Mouse (Mus musculus) hindbrain, embryonic 12.5 days (tissue): ENCODE results near the gene Adora1. TPM values are rescaled to one million over a fixed set of nuclear protein-coding genes. Genes with fewer than 3 reads are reported as not detected.

ENCODE experiments used
- ATAC-seq: fragments of 200-750 bp; cut with Nextera tagmentation; 2 replicates; pipeline ENCODE4 v1.8.0; 2017; ENCODE audit warnings: moderate TSS enrichment; ENCODE audit not compliant: low FRiP score
- H3K27ac ChIP-seq: fragments of 300-500 bp; sonication (generic); 2 replicates; pipeline ENCODE4 v1.5.1; 2016; ENCODE audit warnings: mild to moderate bottlenecking
- H3K27me3 ChIP-seq: fragments of 300-500 bp; sonication (generic); 2 replicates; pipeline ENCODE4 v1.6.1; 2016; ENCODE audit warnings: mild to moderate bottlenecking
- H3K36me3 ChIP-seq: fragments of 300-500 bp; sonication (generic); 2 replicates; pipeline ENCODE4 v1.6.1; 2016; ENCODE audit warnings: mild to moderate bottlenecking
- H3K4me1 ChIP-seq: fragments of 300-500 bp; sonication (generic); 2 replicates; pipeline ENCODE4 v1.6.1; 2016
- H3K4me2 ChIP-seq: fragments of 300-500 bp; sonication (generic); replicated peaks from 2 replicates; pipeline ENCODE4 v1.6.1; 2016; ENCODE audit warnings: mild to moderate bottlenecking
- H3K4me3 ChIP-seq: fragments of 300-500 bp; sonication (generic); 2 replicates; pipeline ENCODE4 v1.5.1; 2016; ENCODE audit warnings: mild to moderate bottlenecking
- H3K9ac ChIP-seq: fragments of 300-500 bp; sonication (generic); 2 replicates; pipeline ENCODE4 v1.6.1; 2016; ENCODE audit warnings: mild to moderate bottlenecking, moderate library complexity
- H3K9me3 ChIP-seq: fragments of 300-500 bp; sonication (generic); replicated peaks from 2 replicates; pipeline ENCODE4 v1.6.1; 2016; ENCODE audit warnings: mild to moderate bottlenecking
- WGBS: fragments of 180-500 bp; shearing (Covaris S2); methylation state at CpG from one replicate; pipeline ENCODE4 v1.1.7; 2016; 5-methylcytosine and 5-hydroxymethylcytosine counted together
- polyA plus RNA-seq: library from polyadenylated mRNA; unstranded; fragments of >200 nt; fragmentation: Nextera tagmentation; extraction: Ambion mirVana; gene quantifications from 2 replicates; pipeline ENCODE4 v1.2.1, GENCODE M21; 2016

Gene Adora1
- polyA plus RNA-seq, 1 experiment from 2014 or later: 2.4 TPM

GRCm38 (mm10) chr1:134195571-134195970, 39.7 kb downstream of the Adora1 start:
- WGBS: 63% methylated on average over 3 of the region's 3 CpGs
- H3K9ac ChIP-seq: no peak overlapping the region
- no peak overlapping the region for H3K4me3 ChIP-seq
- no peaks in the 10 kb centered on the region for H3K9me3 ChIP-seq
- H3K4me1 ChIP-seq: peaks cover 24% of the 10 kb centered on the region
- H3K36me3 ChIP-seq: no peaks in the 10 kb centered on the region
- no peak for ATAC-seq
- no peaks in the 10 kb centered on the region for H3K27me3 ChIP-seq
- H3K4me2 ChIP-seq: no peak overlapping the region
- H3K27ac ChIP-seq: no peak overlapping the region

DNA sequence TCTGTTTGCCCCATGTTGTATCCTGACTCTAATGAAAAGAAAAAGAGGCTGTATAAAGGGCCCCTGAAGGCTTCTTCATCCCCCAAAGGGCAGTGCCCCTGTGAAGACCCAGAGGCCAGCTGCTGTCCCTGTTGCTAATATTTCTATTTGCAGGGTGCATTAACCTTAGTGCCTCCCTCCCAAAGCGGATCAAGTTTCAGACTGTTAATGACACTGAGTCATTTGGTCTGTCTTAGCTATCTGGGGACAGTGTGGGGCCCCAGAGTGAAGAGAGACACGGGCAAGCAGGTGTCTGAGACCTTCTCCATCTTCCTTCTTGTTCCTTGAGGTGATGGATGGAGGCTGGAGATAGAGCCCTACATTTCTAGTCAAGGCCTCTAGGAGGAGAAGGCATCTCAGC, 40.1 kb downstream of the Adora1 start:
- Histone ChIP-seq H3K9ac (no peak overlapping the region), H3K9me3 (no peaks in the 10 kb centered on the region), H3K27me3 (no peaks in the 10 kb centered on the region), H3K4me2 (no peak overlapping the region), H3K4me1 (peaks cover 24% of the 10 kb centered on the region), H3K36me3 (no peaks in the 10 kb centered on the region), H3K4me3 (no peak overlapping the region), H3K27ac (no peak overlapping the region)
- no peak for ATAC-seq
- WGBS: 54% methylated on average over 2 of the region's 2 CpGs

GRCm38 (mm10) chr1:134194298-134195022, 40.8 kb downstream of the Adora1 start:
- no peaks in the 10 kb centered on the region for H3K9me3 ChIP-seq
- no peak overlapping the region for H3K9ac ChIP-seq
- H3K4me2 ChIP-seq: no peak overlapping the region
- WGBS: 68% methylated on average over 16 of the region's 16 CpGs
- peaks cover 24% of the 10 kb centered on the region for H3K4me1 ChIP-seq
- H3K27ac ChIP-seq: no peak overlapping the region
- no peak for ATAC-seq
- H3K4me3 ChIP-seq: no peak overlapping the region
- H3K27me3 ChIP-seq: no peaks in the 10 kb centered on the region
- no peaks in the 10 kb centered on the region for H3K36me3 ChIP-seq

GRCm38 (mm10) chr1:134193674-134194197, 41.5 kb downstream of the Adora1 start:
- Histone ChIP-seq H3K27me3 (no peaks in the 10 kb centered on the region), H3K36me3 (no peaks in the 10 kb centered on the region), H3K9me3 (no peaks in the 10 kb centered on the region), H3K4me1 (peaks cover 32% of the 10 kb centered on the region), H3K27ac (no peak overlapping the region), H3K9ac (no peak overlapping the region), H3K4me2 (no peak overlapping the region), H3K4me3 (no peak overlapping the region)
- WGBS: 68% methylated on average over 7 of the region's 7 CpGs
- ATAC-seq: no peak

DNA sequence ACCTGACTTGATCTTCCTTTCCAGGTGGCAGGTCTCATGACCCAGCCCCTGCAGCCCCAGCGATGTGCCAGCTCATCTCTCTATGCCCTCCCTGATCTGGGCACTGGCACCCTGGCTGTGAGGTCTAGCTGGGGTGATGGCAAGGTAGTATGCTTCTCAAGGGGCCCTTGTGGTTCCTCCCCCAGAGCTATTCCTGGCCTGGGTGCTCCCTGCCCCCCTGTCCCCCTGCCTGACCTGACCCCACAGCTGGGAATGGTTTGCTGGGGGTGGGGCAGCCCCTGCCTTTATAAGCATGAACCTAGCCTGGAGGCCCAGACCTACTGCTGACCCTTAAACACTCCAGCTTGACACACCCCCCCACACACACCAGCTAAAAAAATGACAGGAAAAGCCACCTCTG, 42.1 kb downstream of the Adora1 start, which contains the start of gene Mybph:
Gene Mybph (plus strand): TSS at position 323 of the 400 bp plus-strand sequence.
- Histone ChIP-seq H3K4me3 (no peak within 1 kb of the TSS), H3K27me3 (no peaks in the 10 kb centered on the region), H3K36me3 (no peaks in the 10 kb centered on the region), H3K9me3 (no peaks in the 10 kb centered on the region), H3K4me2 (no peak within 1 kb of the TSS), H3K27ac (no peak within 1 kb of the TSS), H3K4me1 (peaks cover 38% of the 10 kb centered on the region), H3K9ac (no peak within 1 kb of the TSS)
- WGBS: 84% methylated on average over 1 of the region's 1 CpGs
- no peak for ATAC-seq

- Histone ChIP-seq H3K36me3 (no peaks in the 10 kb centered on the region), H3K27ac (no peak overlapping the region), H3K4me3 (no peak overlapping the region), H3K9ac (no peak overlapping the region), H3K27me3 (no peaks in the 10 kb centered on the region), H3K9me3 (no peaks in the 10 kb centered on the region), H3K4me1 (peaks cover 42% of the 10 kb centered on the region), H3K4me2 (no peak overlapping the region)
- 60% methylated on average over 4 of the region's 4 CpGs for WGBS
- no peak for ATAC-seq
These were observed 43.2 kb downstream of the Adora1 start for GRCm38 (mm10) chr1:134192024-134192423.

DNA sequence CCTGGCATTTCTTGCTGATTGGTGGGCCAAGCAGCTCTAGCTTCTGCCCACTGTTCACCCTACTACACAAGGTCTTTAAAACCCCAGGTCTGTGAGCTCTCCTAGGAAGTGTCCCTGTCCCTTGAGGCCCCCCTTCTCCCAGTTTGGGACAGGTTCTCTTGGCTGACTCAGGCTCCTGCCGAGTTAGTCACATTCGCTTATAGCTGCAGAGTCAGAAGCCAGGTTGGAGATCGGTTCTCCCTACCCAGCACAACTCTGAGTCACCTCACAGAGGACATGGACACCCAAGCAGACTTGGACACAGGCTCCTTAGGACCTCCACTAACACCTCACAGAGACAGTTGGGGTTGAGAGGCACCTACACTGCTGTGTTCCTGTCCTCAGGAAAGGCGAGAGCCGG, 44.0 kb downstream of the Adora1 start:
- no peaks in the 10 kb centered on the region for H3K36me3 ChIP-seq
- 88% methylated on average over 5 of the region's 5 CpGs for WGBS
- no peaks in the 10 kb centered on the region for H3K9me3 ChIP-seq
- H3K27me3 ChIP-seq: no peaks in the 10 kb centered on the region
- no peak for ATAC-seq
- no peak overlapping the region for H3K9ac ChIP-seq
- H3K4me3 ChIP-seq: no peak overlapping the region
- H3K27ac ChIP-seq: no peak overlapping the region
- peaks cover 40% of the 10 kb centered on the region for H3K4me1 ChIP-seq
- H3K4me2 ChIP-seq: no peak overlapping the region

DNA sequence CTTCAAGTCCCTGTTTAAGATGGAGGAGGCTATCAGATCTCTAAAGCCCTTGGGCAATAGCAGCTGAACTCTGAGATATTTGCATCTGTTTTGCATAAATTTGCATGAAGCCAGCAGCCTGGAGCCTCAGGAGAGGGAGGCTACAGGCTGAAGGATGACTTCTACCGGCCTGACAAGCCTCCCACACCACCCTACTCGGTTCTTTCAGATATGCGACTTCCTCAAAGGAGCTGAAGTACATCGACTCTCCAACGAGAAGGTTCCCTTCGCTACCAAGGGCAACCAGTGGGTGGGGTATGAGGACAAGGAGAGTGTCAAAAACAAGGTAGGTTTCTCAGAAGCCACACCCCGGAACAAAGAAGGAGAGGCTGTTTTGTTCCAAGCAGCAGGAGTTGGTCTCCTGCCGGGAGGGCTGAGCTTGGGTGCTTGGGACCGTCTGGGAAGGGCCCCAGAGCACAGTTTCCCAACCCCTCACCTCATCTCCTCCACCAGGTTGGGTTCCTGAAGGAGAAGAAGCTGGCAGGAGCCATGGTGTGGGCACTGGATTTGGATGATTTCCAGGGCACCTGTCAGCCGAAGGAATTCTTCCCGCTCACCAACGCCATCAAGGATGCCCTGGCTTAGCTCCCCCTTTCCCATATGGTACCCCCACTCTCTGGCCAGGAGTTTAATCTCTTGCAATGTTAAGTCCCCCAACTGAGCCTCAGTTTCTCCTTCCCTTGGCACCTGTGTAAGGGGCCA, 46.1 kb downstream of the Adora1 start:
- H3K36me3 ChIP-seq: no peaks in the 10 kb centered on the region
- WGBS: 23% methylated on average over 12 of the region's 12 CpGs
- H3K4me2 ChIP-seq: peak overlapping the region; percentile 30
- H3K4me1 ChIP-seq: peaks cover 24% of the 10 kb centered on the region
- no peak overlapping the region for H3K4me3 ChIP-seq
- no peaks in the 10 kb centered on the region for H3K9me3 ChIP-seq
- peak; percentile 56 for ATAC-seq
- no peaks in the 10 kb centered on the region for H3K27me3 ChIP-seq
- peak overlapping the region; percentile 37; the same call in 1 of the 2 replicates for H3K27ac ChIP-seq
- no peak overlapping the region for H3K9ac ChIP-seq

- H3K4me2 ChIP-seq: no peak overlapping the region
- no peak overlapping the region for H3K9ac ChIP-seq
- no peak overlapping the region for H3K4me3 ChIP-seq
- peaks cover 18% of the 10 kb centered on the region for H3K4me1 ChIP-seq
- peak overlapping the region; percentile 37; the same call in 1 of the 2 replicates for H3K27ac ChIP-seq
- no peak for ATAC-seq
- no peaks in the 10 kb centered on the region for H3K36me3 ChIP-seq
- 69% methylated on average over 5 of the region's 5 CpGs for WGBS
- H3K27me3 ChIP-seq: no peaks in the 10 kb centered on the region
- H3K9me3 ChIP-seq: no peaks in the 10 kb centered on the region
These were observed 47.0 kb downstream of the Adora1 start for GRCm38 (mm10) chr1:134188217-134188616.

GRCm38 (mm10) chr1:134184089-134184488, 51.1 kb downstream of the Adora1 start:
- no peak overlapping the region for H3K9ac ChIP-seq
- no peaks in the 10 kb centered on the region for H3K9me3 ChIP-seq
- no peaks in the 10 kb centered on the region for H3K27me3 ChIP-seq
- H3K4me3 ChIP-seq: no peak overlapping the region
- H3K4me1 ChIP-seq: peaks cover 21% of the 10 kb centered on the region
- 94% methylated on average over 4 of the region's 4 CpGs for whole genome bisulfite sequencing
- H3K4me2 ChIP-seq: no peak overlapping the region
- H3K36me3 ChIP-seq: no peaks in the 10 kb centered on the region
- ATAC-seq: no peak
- H3K27ac ChIP-seq: no peak overlapping the region

DNA sequence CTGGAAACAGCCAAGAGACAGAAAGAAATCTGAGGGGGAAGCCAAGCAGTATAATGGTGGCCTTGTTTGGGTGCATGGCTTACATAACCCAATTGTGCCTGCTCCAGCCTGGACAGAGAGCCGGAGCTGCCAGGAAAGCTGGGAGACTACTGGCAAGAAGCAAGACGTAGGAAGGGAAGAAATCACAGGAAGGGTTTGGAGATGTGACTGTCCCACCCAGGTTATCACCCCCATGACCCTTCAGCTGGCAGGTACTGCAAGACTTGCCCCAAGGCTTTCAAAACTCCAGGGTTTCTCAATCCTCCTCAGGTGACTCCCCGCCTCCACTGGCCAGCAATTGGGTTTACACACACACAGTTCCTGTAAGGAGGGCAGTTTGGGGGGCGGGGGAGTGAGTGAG, 53.2 kb downstream of the Adora1 start, which contains the start of gene Chil1:
Gene Chil1 (plus strand): TSS at position 152 of the 400 bp plus-strand sequence.
- H3K27me3 ChIP-seq: no peaks in the 10 kb centered on the region

GRCm38 (mm10) chr1:134177976-134178375, 57.3 kb downstream of the Adora1 start:
- H3K4me1 ChIP-seq: 0 out of 2 replicates have a peak, but pooled peaks cover 7% of the 10 kb centered on the region
- H3K36me3 ChIP-seq: no peaks in the 10 kb centered on the region
- H3K9ac ChIP-seq: no peak overlapping the region
- no peak overlapping the region for H3K4me2 ChIP-seq
- ATAC-seq: no peak
- H3K27me3 ChIP-seq: no peaks in the 10 kb centered on the region
- H3K9me3 ChIP-seq: no peaks in the 10 kb centered on the region
- H3K4me3 ChIP-seq: no peak overlapping the region
- no peak overlapping the region for H3K27ac ChIP-seq
- WGBS: 82% methylated on average over 5 of the region's 5 CpGs

More for the DNA sequence above, 53.2 kb downstream of the Adora1 start, which contains the start of gene Chil1:
- Histone ChIP-seq H3K36me3 (no peaks in the 10 kb centered on the region), H3K27ac (no peak within 1 kb of the TSS), H3K4me1 (0 out of 2 replicates have a peak, but pooled peaks cover 7% of the 10 kb centered on the region), H3K9me3 (no peaks in the 10 kb centered on the region), H3K9ac (no peak within 1 kb of the TSS), H3K4me3 (no peak within 1 kb of the TSS), H3K4me2 (no peak within 1 kb of the TSS)
- 54% methylated on average over 4 of the region's 4 CpGs for WGBS
- no peak for ATAC-seq
